Mouse (Mus musculus) intestine, embryonic 16.5 days (tissue): ENCODE results near the gene 4930402F06Rik. TPM values are rescaled to one million over a fixed set of nuclear protein-coding genes. Genes with fewer than 3 reads are reported as not detected.

Experiments used
- ATAC-seq: fragments of 200-750 bp; cut with Nextera tagmentation; 2 replicates; pipeline ENCODE4 v1.8.0; 2017; ENCODE audit warnings: moderate TSS enrichment, moderate library complexity
- H3K27ac ChIP-seq: fragments of 300-500 bp; sonication (generic); 2 replicates; pipeline ENCODE4 v1.5.1; 2014; ENCODE audit warnings: mild to moderate bottlenecking, low read length
- H3K27me3 ChIP-seq: fragments of 300-500 bp; sonication (generic); replicated peaks from 2 replicates; pipeline ENCODE4 v1.6.1; 2014; ENCODE audit warnings: low read length, control low read depth, mixed read lengths; ENCODE audit not compliant: control insufficient read depth, insufficient read depth
- H3K36me3 ChIP-seq: fragments of 300-500 bp; sonication (generic); 2 replicates; pipeline ENCODE4 v1.6.1; 2014; ENCODE audit warnings: low read length, control low read depth; ENCODE audit not compliant: control insufficient read depth, insufficient read depth
- H3K4me1 ChIP-seq: fragments of 300-500 bp; sonication (generic); 2 replicates; pipeline ENCODE4 v1.6.1; 2014; ENCODE audit warnings: low read length, control low read depth, mixed read lengths; ENCODE audit not compliant: control insufficient read depth, insufficient read depth
- H3K4me2 ChIP-seq: fragments of 300-500 bp; sonication (generic); 2 replicates; pipeline ENCODE4 v1.6.1; 2014; ENCODE audit warnings: low read depth, low read length, control low read depth
- H3K4me3 ChIP-seq: fragments of 300-500 bp; sonication (generic); 2 replicates; pipeline ENCODE4 v1.5.1; 2014; ENCODE audit warnings: mild to moderate bottlenecking, low read length
- H3K9ac ChIP-seq: fragments of 300-500 bp; sonication (generic); 2 replicates; pipeline ENCODE4 v1.6.1; 2014; ENCODE audit warnings: low read depth, low read length
- H3K9me3 ChIP-seq: fragments of 300-500 bp; sonication (generic); 2 replicates; pipeline ENCODE4 v1.6.1; 2016; ENCODE audit warnings: low read length, control low read depth; ENCODE audit not compliant: control insufficient read depth
- WGBS: fragments of 180-500 bp; shearing (Covaris S2); extraction: QIAGEN DNeasy Blood & Tissue Kit; methylation state at CpG from one replicate; pipeline ENCODE4 v1.1.7; 2014; 5-methylcytosine and 5-hydroxymethylcytosine counted together
- polyA plus RNA-seq: library from polyadenylated mRNA; unstranded; fragments of >200 nt; fragmentation: Nextera tagmentation; extraction: Ambion mirVana; gene quantifications from 2 replicates; pipeline ENCODE4 v1.2.1, GENCODE M21; 2015

The 4930402F06Rik gene
- polyA plus RNA-seq, 1 experiment from 2014 or later = not detected

DNA sequence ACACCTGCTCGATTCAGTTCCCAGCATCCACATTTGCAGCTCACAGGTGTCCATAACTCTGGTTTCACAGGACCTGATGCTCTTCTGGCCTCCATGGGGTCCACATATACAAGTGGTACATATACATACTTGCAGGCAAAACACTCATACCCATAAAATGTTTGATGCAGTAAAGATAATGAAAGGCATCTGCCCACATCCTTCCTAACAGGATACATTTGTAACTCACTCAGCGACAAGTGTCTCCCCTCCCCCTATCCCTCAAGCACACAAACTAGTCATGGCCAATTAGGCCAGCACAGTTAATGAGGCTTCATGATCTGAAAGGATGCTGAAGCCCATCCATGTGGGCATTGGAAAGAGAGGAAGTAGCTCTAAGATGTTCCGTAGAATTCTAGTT lies 25.4 kb upstream of the 4930402F06Rik start:
- ATAC-seq = no peak
- no peak overlapping the region for H3K9ac ChIP-seq
- H3K4me2 ChIP-seq = no peak overlapping the region
- no peaks in the 10 kb centered on the region for H3K4me1 ChIP-seq
- H3K27me3 ChIP-seq = no peaks in the 10 kb centered on the region
- H3K9me3 ChIP-seq = 0 out of 2 replicates have a peak, but pooled peaks cover 3% of the 10 kb centered on the region
- WGBS = 90% methylated on average over 3 of the region's 3 CpGs
- H3K27ac ChIP-seq = no peak overlapping the region
- no peak overlapping the region for H3K4me3 ChIP-seq
- peaks cover 12% of the 10 kb centered on the region for H3K36me3 ChIP-seq

DNA sequence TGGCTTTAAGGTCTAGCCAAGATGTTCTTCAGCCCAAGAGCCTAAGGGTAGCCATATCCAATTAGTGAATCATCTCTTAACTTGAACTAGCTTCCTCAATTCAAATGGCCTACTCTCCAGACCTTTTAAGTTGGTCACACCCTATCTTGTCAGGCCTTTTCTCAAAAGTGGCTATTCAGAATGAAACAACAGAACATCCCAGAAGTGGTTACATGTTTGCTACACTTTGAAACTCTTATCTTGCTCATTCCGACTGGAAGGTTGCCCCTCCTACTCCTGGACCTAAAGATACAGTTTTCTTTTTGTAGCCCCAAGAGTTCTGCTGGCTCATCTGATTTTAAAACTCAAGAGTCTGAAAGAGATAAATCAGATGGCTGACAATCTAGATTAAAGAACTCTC lies 23.7 kb upstream of the 4930402F06Rik start:
- Histone ChIP-seq H3K4me2 (no peak overlapping the region), H3K4me3 (no peak overlapping the region), H3K36me3 (peaks cover 12% of the 10 kb centered on the region), H3K9me3 (0 out of 2 replicates have a peak, but pooled peaks cover 3% of the 10 kb centered on the region), H3K4me1 (no peaks in the 10 kb centered on the region), H3K9ac (no peak overlapping the region), H3K27ac (no peak overlapping the region), H3K27me3 (no peaks in the 10 kb centered on the region)
- ATAC-seq = no peak
- 68% methylated on average over 1 of the region's 1 CpGs for WGBS

DNA sequence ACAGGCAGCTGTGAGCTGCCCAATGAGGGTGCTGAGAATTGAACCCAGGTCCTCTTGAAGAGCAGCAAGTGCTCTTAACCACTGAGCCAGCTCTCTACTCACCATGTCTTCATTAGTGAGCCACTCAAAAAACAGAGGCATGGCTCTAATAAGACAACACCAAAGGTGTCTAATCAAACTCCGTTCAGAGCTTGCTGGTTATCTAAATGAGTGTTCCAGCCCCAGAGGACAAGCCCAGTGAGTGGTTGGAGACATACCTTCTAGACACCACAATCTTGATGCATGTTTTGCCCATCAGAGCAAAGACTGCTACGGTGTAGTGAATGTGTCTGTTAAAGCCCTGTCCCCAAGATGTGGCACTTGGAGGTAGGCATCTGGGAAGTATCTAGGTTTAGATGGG lies 22.7 kb upstream of the 4930402F06Rik start:
- Histone ChIP-seq H3K27ac (no peak overlapping the region), H3K36me3 (peaks cover 12% of the 10 kb centered on the region), H3K9me3 (0 out of 2 replicates have a peak, but pooled peaks cover 3% of the 10 kb centered on the region), H3K27me3 (no peaks in the 10 kb centered on the region), H3K4me1 (no peaks in the 10 kb centered on the region), H3K4me3 (no peak overlapping the region), H3K4me2 (no peak overlapping the region), H3K9ac (no peak overlapping the region)
- WGBS = 94% methylated on average over 2 of the region's 2 CpGs
- no peak for ATAC-seq

DNA sequence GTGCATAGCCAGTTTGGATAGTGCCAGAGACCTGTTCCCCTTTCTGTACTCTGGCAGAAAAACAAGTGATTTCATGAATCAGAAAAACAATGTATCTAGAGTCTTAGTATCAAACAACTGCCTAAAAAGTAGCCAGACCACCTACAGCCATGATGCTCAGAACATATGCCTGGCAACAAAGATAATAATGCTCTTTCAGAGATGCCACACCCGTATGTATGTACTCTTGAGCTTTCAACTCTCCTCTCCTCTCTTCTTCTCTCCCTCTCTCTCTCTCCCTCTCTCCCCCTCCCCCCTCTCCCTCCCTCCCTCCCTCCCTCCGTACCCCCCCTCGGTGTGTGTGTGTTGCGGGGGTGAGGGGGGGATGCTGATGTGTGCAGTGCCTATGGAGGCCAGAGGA lies 22.3 kb upstream of the 4930402F06Rik start:
- Histone ChIP-seq H3K4me2 (no peak overlapping the region), H3K27me3 (no peaks in the 10 kb centered on the region), H3K4me3 (no peak overlapping the region), H3K9ac (no peak overlapping the region), H3K27ac (no peak overlapping the region), H3K4me1 (no peaks in the 10 kb centered on the region), H3K36me3 (peaks cover 12% of the 10 kb centered on the region), H3K9me3 (0 out of 2 replicates have a peak, but pooled peaks cover 3% of the 10 kb centered on the region)
- 92% methylated on average over 4 of the region's 4 CpGs for WGBS
- no peak for ATAC-seq

GRCm38 (mm10) chr2:35417231-35417630 lies 20.3 kb upstream of the 4930402F06Rik start:
- WGBS = 71% methylated on average over 1 of the region's 1 CpGs
- peaks cover 12% of the 10 kb centered on the region for H3K36me3 ChIP-seq
- H3K4me3 ChIP-seq = no peak overlapping the region
- 0 out of 2 replicates have a peak, but pooled peaks cover 3% of the 10 kb centered on the region for H3K9me3 ChIP-seq
- no peaks in the 10 kb centered on the region for H3K4me1 ChIP-seq
- no peak overlapping the region for H3K27ac ChIP-seq
- no peak overlapping the region for H3K9ac ChIP-seq
- H3K4me2 ChIP-seq = no peak overlapping the region
- no peak for ATAC-seq
- no peaks in the 10 kb centered on the region for H3K27me3 ChIP-seq

GRCm38 (mm10) chr2:35416473-35416872 lies 19.5 kb upstream of the 4930402F06Rik start:
- Histone ChIP-seq H3K9me3 (0 out of 2 replicates have a peak, but pooled peaks cover 3% of the 10 kb centered on the region), H3K27ac (no peak overlapping the region), H3K27me3 (no peaks in the 10 kb centered on the region), H3K4me1 (no peaks in the 10 kb centered on the region), H3K4me3 (no peak overlapping the region), H3K36me3 (peaks cover 12% of the 10 kb centered on the region), H3K4me2 (no peak overlapping the region), H3K9ac (no peak overlapping the region)
- WGBS = 77% methylated on average over 6 of the region's 6 CpGs
- ATAC-seq = no peak

DNA sequence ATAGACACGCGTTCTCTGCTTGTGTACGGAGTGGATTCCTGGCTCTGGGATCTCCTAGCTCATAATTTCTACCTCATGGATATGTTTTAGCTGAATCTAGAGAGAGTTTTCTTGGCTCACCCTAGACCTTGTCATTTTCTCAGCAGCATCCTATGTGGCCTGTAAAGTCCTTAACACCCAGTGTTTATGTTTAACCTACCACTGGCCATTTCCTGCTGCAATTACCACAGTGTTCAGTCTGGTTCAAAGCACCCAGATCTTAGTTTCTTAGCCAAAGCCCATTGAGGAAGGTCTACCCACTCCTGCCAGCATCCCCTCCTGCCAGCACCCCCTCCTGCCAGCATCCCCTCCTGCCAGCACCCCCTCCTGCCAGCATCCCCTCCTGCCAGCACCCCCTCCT lies 15.8 kb upstream of the 4930402F06Rik start:
- Histone ChIP-seq H3K27me3 (no peaks in the 10 kb centered on the region), H3K27ac (no peak overlapping the region), H3K36me3 (no peaks in the 10 kb centered on the region), H3K4me1 (no peaks in the 10 kb centered on the region), H3K9me3 (no peaks in the 10 kb centered on the region), H3K4me2 (no peak overlapping the region), H3K9ac (no peak overlapping the region), H3K4me3 (no peak overlapping the region)
- ATAC-seq = no peak
- WGBS = 92% methylated on average over 3 of the region's 3 CpGs

DNA sequence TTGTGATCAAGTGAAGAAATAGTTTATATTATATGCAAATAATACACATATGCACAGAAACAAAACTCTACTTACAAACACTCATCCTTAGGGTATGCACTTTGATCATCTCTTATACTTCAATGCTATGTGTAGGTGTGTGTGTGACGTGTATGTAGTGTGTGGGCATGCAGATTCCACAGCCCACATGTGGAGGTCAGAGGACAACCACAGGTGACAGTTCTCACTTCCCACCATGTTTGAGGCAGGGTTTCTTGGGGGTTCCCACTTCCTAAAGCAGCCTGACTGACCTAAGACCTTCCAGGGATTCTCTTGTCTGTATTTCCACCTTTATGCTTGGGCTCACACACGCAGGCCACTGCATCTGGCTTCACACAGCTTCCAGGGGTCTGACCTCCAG lies 15.3 kb upstream of the 4930402F06Rik start:
- WGBS = 67% methylated on average over 2 of the region's 2 CpGs
- H3K9ac ChIP-seq = no peak overlapping the region
- H3K9me3 ChIP-seq = no peaks in the 10 kb centered on the region
- H3K4me1 ChIP-seq = no peaks in the 10 kb centered on the region
- no peak overlapping the region for H3K27ac ChIP-seq
- H3K27me3 ChIP-seq = no peaks in the 10 kb centered on the region
- ATAC-seq = no peak
- no peak overlapping the region for H3K4me3 ChIP-seq
- H3K36me3 ChIP-seq = no peaks in the 10 kb centered on the region
- no peak overlapping the region for H3K4me2 ChIP-seq

GRCm38 (mm10) chr2:35411640-35412190 lies 14.7 kb upstream of the 4930402F06Rik start:
- H3K9ac ChIP-seq = no peak overlapping the region
- H3K9me3 ChIP-seq = no peaks in the 10 kb centered on the region
- no peak overlapping the region for H3K27ac ChIP-seq
- WGBS = 70% methylated on average over 10 of the region's 10 CpGs
- no peak for ATAC-seq
- no peak overlapping the region for H3K4me2 ChIP-seq
- no peaks in the 10 kb centered on the region for H3K4me1 ChIP-seq
- no peak overlapping the region for H3K4me3 ChIP-seq
- H3K27me3 ChIP-seq = no peaks in the 10 kb centered on the region
- H3K36me3 ChIP-seq = no peaks in the 10 kb centered on the region

- WGBS = 92% methylated on average over 6 of the region's 6 CpGs
- H3K36me3 ChIP-seq = no peaks in the 10 kb centered on the region
- H3K4me3 ChIP-seq = no peak overlapping the region
- H3K4me2 ChIP-seq = no peak overlapping the region
- H3K9ac ChIP-seq = no peak overlapping the region
- no peak overlapping the region for H3K27ac ChIP-seq
- H3K4me1 ChIP-seq = no peaks in the 10 kb centered on the region
- no peak for ATAC-seq
- H3K27me3 ChIP-seq = no peaks in the 10 kb centered on the region
- no peaks in the 10 kb centered on the region for H3K9me3 ChIP-seq
Observed at GRCm38 (mm10) chr2:35409466-35409865, 12.5 kb upstream of the 4930402F06Rik start.
